Mouse (Mus musculus) midbrain, embryonic 13.5 days (tissue): ENCODE measurements around the gene Ptpn14. TPM values are rescaled to one million over a fixed set of nuclear protein-coding genes. Genes with fewer than 3 reads are reported as not detected.

Experiments
- ATAC-seq: fragments of 200-750 bp; cut with Nextera tagmentation; 2 replicates; pipeline ENCODE4 v1.8.0; 2017; ENCODE audit warnings: mild to moderate bottlenecking, moderate TSS enrichment, moderate library complexity
- H3K27ac ChIP-seq: fragments of 300-500 bp; sonication (generic); 2 replicates; pipeline ENCODE4 v1.5.1; 2015; ENCODE audit warnings: inconsistent platforms, mild to moderate bottlenecking, moderate library complexity
- H3K27me3 ChIP-seq: fragments of 300-500 bp; sonication (generic); 2 replicates; pipeline ENCODE4 v1.6.1; 2015; ENCODE audit warnings: mild to moderate bottlenecking, inconsistent platforms
- H3K36me3 ChIP-seq: fragments of 300-500 bp; sonication (generic); 2 replicates; pipeline ENCODE4 v1.6.1; 2015; ENCODE audit warnings: mild to moderate bottlenecking, inconsistent platforms
- H3K4me1 ChIP-seq: fragments of 300-500 bp; sonication (generic); replicated peaks from 2 replicates; pipeline ENCODE4 v1.6.1; 2015; ENCODE audit warnings: inconsistent platforms
- H3K4me2 ChIP-seq: fragments of 300-500 bp; sonication (generic); replicated peaks from 2 replicates; pipeline ENCODE4 v1.6.1; 2015; ENCODE audit warnings: moderate library complexity, mild to moderate bottlenecking, inconsistent platforms
- H3K4me3 ChIP-seq: fragments of 300-500 bp; sonication (generic); replicated peaks from 2 replicates; pipeline ENCODE4 v1.5.1; 2015; ENCODE audit warnings: mild to moderate bottlenecking, inconsistent platforms
- H3K9ac ChIP-seq: fragments of 300-500 bp; sonication (generic); replicated peaks from 2 replicates; pipeline ENCODE4 v1.6.1; 2015; ENCODE audit warnings: mild to moderate bottlenecking, inconsistent platforms
- H3K9me3 ChIP-seq: fragments of 300-500 bp; sonication (generic); 2 replicates; pipeline ENCODE4 v1.6.1; 2016; ENCODE audit warnings: mild to moderate bottlenecking, inconsistent platforms
- WGBS: fragments of 180-500 bp; shearing (Covaris S2); methylation state at CpG from one replicate; pipeline ENCODE4 v1.1.7; 2015; 5-methylcytosine and 5-hydroxymethylcytosine counted together
- polyA plus RNA-seq: library from polyadenylated mRNA; unstranded; fragments of >200 nt; fragmentation: Nextera tagmentation; extraction: Ambion mirVana; gene quantifications from 2 replicates; pipeline ENCODE4 v1.2.1, GENCODE M21; 2015

Ptpn14 gene
- polyA plus RNA-seq, 1 experiment from 2014 or later, result 2.3 TPM

DNA sequence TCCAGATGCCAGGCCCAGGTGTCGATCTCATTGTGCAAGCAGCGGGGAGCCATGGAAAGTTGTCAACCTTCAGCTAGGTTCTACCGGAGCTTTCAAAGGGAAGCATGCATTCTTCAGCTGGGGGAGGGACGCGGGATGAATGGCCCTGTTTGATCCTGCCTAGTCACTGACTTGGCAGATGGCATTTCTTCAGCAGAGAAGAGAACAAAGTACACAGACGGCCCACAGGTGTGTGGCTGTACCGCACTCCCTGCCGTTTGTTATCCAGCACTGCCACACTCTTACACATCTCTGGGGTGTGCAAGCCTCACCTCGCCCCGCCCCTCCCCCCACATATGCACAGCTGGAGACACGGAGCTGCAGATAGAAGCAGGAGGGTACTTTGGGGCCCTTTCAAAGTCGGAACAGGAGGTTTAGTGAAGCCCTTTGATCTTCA, 102.7 kb downstream of the Ptpn14 start:
- H3K9ac ChIP-seq, result no peak overlapping the region

GRCm38 (mm10) chr1:189833351-189833750, 105.3 kb downstream of the Ptpn14 start:
- no peak overlapping the region for H3K4me3 ChIP-seq
- H3K4me2 ChIP-seq, result no peak overlapping the region
- H3K27ac ChIP-seq, result no peak overlapping the region
- no peak for ATAC-seq
- 89% methylated on average over 7 of the region's 7 CpGs for WGBS
- no peaks in the 10 kb centered on the region for H3K9me3 ChIP-seq
- H3K9ac ChIP-seq, result no peak overlapping the region
- no peaks in the 10 kb centered on the region for H3K36me3 ChIP-seq
- peaks cover 19% of the 10 kb centered on the region for H3K4me1 ChIP-seq
- H3K27me3 ChIP-seq, result no peaks in the 10 kb centered on the region

More for the DNA sequence above, 102.7 kb downstream of the Ptpn14 start:
- Histone ChIP-seq H3K4me1 (peaks cover 19% of the 10 kb centered on the region), H3K4me2 (no peak overlapping the region), H3K27ac (no peak overlapping the region), H3K4me3 (no peak overlapping the region), H3K27me3 (no peaks in the 10 kb centered on the region), H3K9me3 (no peaks in the 10 kb centered on the region), H3K36me3 (no peaks in the 10 kb centered on the region)
- WGBS, result 19% methylated on average over 12 of the region's 12 CpGs
- peak; percentile 60; the same call in 1 of the 2 replicates for ATAC-seq

DNA sequence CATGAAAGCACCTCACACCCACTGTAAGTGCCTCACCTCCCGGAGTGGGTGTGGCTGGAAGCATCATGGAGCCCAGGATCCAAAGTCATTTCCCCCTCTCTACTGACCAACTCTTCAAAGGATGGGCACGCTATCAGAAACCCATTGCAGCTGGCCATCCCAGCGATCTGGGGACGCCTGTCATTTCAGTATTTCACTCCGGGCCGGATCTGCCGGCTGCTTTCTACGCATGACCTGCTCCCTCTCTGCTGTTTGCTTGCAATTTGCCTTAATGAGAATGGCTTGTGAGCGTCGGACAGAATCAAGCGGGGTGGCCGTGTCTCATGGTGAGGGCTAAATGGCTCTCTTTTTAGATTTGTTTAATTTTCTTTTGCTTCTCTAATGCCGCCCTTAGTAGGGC, 106.1 kb downstream of the Ptpn14 start:
- Histone ChIP-seq H3K9me3 (no peaks in the 10 kb centered on the region), H3K4me2 (no peak overlapping the region), H3K4me3 (no peak overlapping the region), H3K9ac (no peak overlapping the region), H3K27ac (no peak overlapping the region), H3K36me3 (no peaks in the 10 kb centered on the region), H3K4me1 (peaks cover 19% of the 10 kb centered on the region), H3K27me3 (no peaks in the 10 kb centered on the region)
- 58% methylated on average over 13 of the region's 13 CpGs for WGBS
- no peak for ATAC-seq

DNA sequence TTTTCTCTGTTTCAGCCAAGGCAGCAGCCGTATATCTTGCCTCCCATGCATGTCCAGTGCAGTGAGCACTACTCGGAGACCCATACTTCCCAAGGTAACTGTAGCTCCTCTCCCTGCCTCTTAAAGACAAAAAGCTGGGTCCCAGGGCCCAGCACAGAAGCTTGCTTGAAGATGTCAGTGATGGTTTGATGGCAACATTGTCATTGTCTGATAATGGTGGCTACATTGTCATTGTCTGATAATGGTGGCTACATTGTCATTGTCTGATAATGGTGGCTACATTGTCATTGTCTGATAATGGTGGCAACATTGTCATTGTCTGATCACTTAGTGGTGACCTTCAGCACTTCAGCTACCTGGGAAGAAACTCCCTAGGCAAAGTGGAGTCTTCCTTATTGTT, 118.3 kb downstream of the Ptpn14 start:
- no peak overlapping the region for H3K9ac ChIP-seq
- no peaks in the 10 kb centered on the region for H3K9me3 ChIP-seq
- H3K4me3 ChIP-seq, result no peak overlapping the region
- ATAC-seq, result no peak
- H3K27me3 ChIP-seq, result no peaks in the 10 kb centered on the region
- H3K4me1 ChIP-seq, result no peaks in the 10 kb centered on the region
- H3K4me2 ChIP-seq, result no peak overlapping the region
- 94% methylated on average over 2 of the region's 2 CpGs for WGBS
- no peak overlapping the region for H3K27ac ChIP-seq
- H3K36me3 ChIP-seq, result peaks cover 5% of the 10 kb centered on the region; the same call in 1 of the 2 replicates

DNA sequence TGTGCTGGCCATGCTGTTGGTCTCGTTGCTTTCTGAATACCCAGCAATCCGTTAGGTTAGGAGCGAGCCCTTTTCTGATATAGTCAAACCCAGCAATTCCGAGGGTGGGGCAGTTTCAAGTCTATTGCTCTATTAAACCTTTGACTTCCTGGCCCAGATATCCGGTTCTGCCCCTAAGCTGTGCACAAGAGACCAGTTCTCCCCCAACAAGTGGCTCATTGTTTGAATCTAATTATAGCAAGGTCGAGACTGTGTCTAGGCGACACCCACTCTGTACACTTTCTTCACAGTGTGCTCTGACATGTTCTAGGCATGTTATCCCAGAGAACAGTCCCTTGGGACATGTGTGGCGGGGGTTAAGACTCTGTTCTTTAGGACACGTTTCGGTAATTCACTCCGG, 121.5 kb downstream of the Ptpn14 start:
- H3K4me2 ChIP-seq, result no peak overlapping the region
- H3K4me3 ChIP-seq, result no peak overlapping the region
- 91% methylated on average over 11 of the region's 11 CpGs for WGBS
- H3K36me3 ChIP-seq, result peaks cover 5% of the 10 kb centered on the region; the same call in 1 of the 2 replicates
- H3K27ac ChIP-seq, result no peak overlapping the region
- H3K9me3 ChIP-seq, result no peaks in the 10 kb centered on the region
- no peak for ATAC-seq
- no peaks in the 10 kb centered on the region for H3K27me3 ChIP-seq
- H3K9ac ChIP-seq, result no peak overlapping the region
- H3K4me1 ChIP-seq, result no peaks in the 10 kb centered on the region

DNA sequence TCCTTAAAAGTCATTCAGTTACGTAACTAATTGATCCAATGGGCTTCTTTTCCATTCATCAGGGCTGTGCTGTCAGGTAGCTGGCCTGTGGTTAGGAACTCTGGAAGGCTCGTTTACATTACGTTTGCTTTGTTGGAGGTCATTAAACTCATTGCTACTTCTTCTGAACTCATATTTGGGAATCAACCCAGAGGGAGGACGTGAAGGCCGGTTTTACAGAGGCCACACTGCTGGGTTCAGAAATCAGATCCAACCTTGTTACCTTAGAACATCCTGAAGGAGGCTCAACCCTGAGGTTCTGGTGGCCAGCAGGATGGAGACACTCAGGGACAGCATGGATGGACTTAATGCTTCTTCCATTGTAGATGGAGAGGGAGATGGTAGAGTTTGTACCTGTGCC, 124.0 kb downstream of the Ptpn14 start:
- peaks cover 5% of the 10 kb centered on the region; the same call in 1 of the 2 replicates for H3K36me3 ChIP-seq
- WGBS, result 89% methylated on average over 5 of the region's 5 CpGs
- ATAC-seq, result no peak
- no peaks in the 10 kb centered on the region for H3K27me3 ChIP-seq
- no peak overlapping the region for H3K4me2 ChIP-seq
- no peak overlapping the region for H3K9ac ChIP-seq
- H3K9me3 ChIP-seq, result no peaks in the 10 kb centered on the region
- no peaks in the 10 kb centered on the region for H3K4me1 ChIP-seq
- no peak overlapping the region for H3K4me3 ChIP-seq
- no peak overlapping the region for H3K27ac ChIP-seq

- WGBS, result 94% methylated on average over 7 of the region's 7 CpGs
- no peak overlapping the region for H3K4me2 ChIP-seq
- peaks cover 5% of the 10 kb centered on the region; the same call in 1 of the 2 replicates for H3K36me3 ChIP-seq
- no peak for ATAC-seq
- no peaks in the 10 kb centered on the region for H3K9me3 ChIP-seq
- H3K4me3 ChIP-seq, result no peak overlapping the region
- H3K27me3 ChIP-seq, result no peaks in the 10 kb centered on the region
- H3K4me1 ChIP-seq, result no peaks in the 10 kb centered on the region
- H3K9ac ChIP-seq, result no peak overlapping the region
- no peak overlapping the region for H3K27ac ChIP-seq
These were observed 124.4 kb downstream of the Ptpn14 start for GRCm38 (mm10) chr1:189852456-189852855.

DNA sequence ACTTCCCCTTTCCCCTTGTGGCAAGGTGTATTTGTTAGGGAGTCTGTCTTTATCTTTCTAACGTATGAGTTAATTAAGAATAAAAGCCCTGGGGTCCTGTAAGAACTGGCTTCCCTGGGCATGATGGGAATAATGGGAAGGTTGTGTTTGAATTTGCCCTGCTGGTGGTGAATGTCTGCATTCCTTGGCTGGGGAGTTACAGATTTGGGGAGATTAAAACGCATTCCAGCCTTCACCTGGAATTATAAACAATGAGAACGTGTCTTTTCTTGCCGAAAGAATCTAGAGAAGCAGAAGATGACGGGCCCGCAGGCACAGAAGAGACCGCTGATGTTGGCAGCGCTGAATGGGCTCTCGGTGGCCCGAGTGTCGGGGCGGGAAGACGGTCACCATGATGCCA, 126.6 kb downstream of the Ptpn14 start:
- ATAC-seq, result no peak
- no peak overlapping the region for H3K9ac ChIP-seq
- H3K9me3 ChIP-seq, result no peaks in the 10 kb centered on the region
- no peak overlapping the region for H3K27ac ChIP-seq
- no peaks in the 10 kb centered on the region for H3K4me1 ChIP-seq
- no peaks in the 10 kb centered on the region for H3K27me3 ChIP-seq
- 88% methylated on average over 13 of the region's 13 CpGs for WGBS
- no peak overlapping the region for H3K4me3 ChIP-seq
- no peak overlapping the region for H3K4me2 ChIP-seq
- peaks cover 5% of the 10 kb centered on the region; the same call in 1 of the 2 replicates for H3K36me3 ChIP-seq

DNA sequence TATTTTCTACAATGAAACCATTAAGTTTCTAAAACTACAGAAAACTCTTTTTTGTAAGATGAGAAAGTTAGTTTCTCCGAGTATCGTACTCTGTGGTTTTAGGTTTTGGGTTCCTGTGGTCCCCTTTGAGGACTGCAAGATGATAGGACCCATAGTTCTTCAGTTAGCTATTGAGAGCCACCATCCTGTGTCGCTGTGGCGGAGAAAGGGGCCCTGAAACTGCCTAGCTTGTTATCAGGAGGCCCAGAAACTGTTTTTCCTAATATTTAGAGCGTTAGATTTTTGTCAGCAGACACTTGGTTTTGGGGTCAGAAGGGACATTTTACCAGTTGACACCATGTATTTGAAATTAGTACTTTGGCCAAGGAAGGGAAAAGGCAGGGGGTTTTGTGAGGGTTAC, 127.7 kb downstream of the Ptpn14 start:
- no peak for ATAC-seq
- no peaks in the 10 kb centered on the region for H3K27me3 ChIP-seq
- H3K36me3 ChIP-seq, result peaks cover 2% of the 10 kb centered on the region; the same call in 1 of the 2 replicates
- 97% methylated on average over 5 of the region's 5 CpGs for WGBS
- H3K4me2 ChIP-seq, result no peak overlapping the region
- peaks cover 4% of the 10 kb centered on the region; the same call in 1 of the 2 replicates for H3K4me1 ChIP-seq
- no peaks in the 10 kb centered on the region for H3K9me3 ChIP-seq
- no peak overlapping the region for H3K9ac ChIP-seq
- no peak overlapping the region for H3K27ac ChIP-seq
- no peak overlapping the region for H3K4me3 ChIP-seq

DNA sequence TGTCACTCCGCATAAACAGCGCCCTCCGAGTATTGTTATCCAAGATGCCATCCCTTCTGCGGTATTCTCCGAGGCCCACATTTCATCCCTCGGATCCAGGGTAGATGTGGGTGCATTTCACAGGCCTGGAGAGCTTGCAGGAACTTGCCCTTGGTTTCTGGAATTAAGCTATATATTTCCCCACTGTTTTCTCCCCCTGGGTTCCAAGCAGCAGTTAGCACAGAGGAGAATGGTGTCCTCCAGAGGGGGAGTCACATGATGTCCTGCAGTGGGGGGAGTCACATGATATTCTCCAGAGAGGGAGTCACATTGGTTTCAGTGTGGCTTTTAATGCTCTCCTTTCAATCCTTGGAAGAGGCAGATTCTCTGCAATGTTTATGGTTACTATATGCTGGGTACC, 130.3 kb downstream of the Ptpn14 start:
- Histone ChIP-seq H3K4me2 (no peak overlapping the region), H3K9me3 (no peaks in the 10 kb centered on the region), H3K27ac (no peak overlapping the region), H3K4me1 (peaks cover 8% of the 10 kb centered on the region; the same call in 1 of the 2 replicates), H3K27me3 (no peaks in the 10 kb centered on the region), H3K36me3 (no peaks in the 10 kb centered on the region), H3K4me3 (no peak overlapping the region), H3K9ac (no peak overlapping the region)
- no peak for ATAC-seq
- WGBS, result 66% methylated on average over 6 of the region's 6 CpGs

DNA sequence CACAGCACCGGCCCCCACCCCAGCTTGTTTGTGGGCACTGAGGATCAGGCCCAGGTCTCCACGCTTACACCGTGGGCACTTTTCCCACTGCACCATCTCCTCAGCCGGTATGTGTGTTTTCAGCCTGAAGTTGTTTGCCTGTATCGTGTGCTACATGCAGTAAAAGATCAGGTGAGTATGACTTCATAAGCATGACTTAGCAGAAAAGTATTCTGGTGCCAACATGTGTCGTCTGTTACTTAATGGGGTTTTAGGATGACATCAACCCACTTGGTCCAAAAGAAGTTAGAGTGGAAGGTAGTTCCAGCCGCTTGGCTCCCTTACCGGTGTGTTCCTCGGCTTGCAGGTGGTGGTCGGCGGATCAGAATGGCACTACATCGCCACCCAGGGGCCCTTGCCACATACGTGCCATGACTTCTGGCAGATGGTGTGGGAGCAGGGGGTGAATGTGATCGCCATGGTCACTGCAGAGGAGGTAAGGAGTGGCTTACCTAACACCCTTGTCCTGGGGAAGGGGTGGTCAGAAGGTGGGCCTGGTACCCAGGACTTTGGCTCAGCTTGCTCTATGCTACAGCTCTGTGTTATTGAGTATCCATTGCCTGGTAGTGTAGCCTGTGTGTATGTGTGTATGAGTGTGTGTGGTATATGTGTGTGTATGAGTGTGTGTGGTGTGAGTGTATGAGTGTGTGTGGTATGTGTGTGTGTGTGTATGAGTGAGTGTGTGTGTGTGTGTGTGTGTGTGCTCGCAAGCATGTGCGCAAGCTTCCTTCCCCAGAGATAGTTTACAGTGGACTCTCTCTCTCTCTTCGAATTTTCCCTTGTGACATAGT, 132.3 kb downstream of the Ptpn14 start:
- no peak for ATAC-seq
- WGBS, result 89% methylated on average over 17 of the region's 17 CpGs

DNA sequence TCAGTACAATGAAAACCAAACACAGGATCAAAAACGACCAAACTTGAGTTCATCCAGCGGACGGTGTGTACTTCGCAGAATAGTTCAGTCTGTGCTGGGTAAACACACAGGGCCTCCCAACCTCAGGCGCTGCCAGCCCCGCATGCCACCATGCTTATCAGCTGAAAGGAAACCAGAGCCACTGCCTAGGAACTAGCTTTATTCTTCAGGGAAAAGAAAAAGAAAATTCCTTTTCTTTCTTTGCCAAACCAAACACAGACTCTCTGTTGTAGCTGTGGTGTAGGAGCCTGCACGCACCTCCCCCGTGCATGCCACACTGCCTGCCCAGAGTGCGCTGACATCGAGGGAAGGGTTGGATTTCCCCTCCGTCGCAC, 132.9 kb downstream of the Ptpn14 start:
- H3K4me1 ChIP-seq, result peaks cover 24% of the 10 kb centered on the region
- 72% methylated on average over 12 of the region's 12 CpGs for WGBS
- no peak for ATAC-seq

More for the DNA sequence above, 132.3 kb downstream of the Ptpn14 start:
- no peaks in the 10 kb centered on the region for H3K36me3 ChIP-seq
- H3K4me3 ChIP-seq, result no peak overlapping the region
- peak overlapping the region; percentile 23; the same call in 1 of the 2 replicates for H3K9ac ChIP-seq
- peaks cover 20% of the 10 kb centered on the region for H3K4me1 ChIP-seq
- no peak overlapping the region for H3K4me2 ChIP-seq
- no peaks in the 10 kb centered on the region for H3K9me3 ChIP-seq
- no peak overlapping the region for H3K27ac ChIP-seq
- no peaks in the 10 kb centered on the region for H3K27me3 ChIP-seq

More for the DNA sequence above, 132.9 kb downstream of the Ptpn14 start:
- H3K27ac ChIP-seq, result no peak overlapping the region
- H3K4me3 ChIP-seq, result no peak overlapping the region
- no peaks in the 10 kb centered on the region for H3K36me3 ChIP-seq
- no peaks in the 10 kb centered on the region for H3K27me3 ChIP-seq
- no peak overlapping the region for H3K4me2 ChIP-seq
- peak overlapping the region; percentile 23; the same call in 1 of the 2 replicates for H3K9ac ChIP-seq
- no peaks in the 10 kb centered on the region for H3K9me3 ChIP-seq
